Mouse (Mus musculus) inflammation-experienced regulatory T-cells, adult 6 months (primary cell): Measurements from ENCODE around the gene Siae. TPM values are rescaled to one million over a fixed set of nuclear protein-coding genes. Genes with fewer than 3 reads are reported as not detected.

Experiments
- ATAC-seq: one replicate; pipeline ENCODE4 v1.8.0; 2017
- polyA plus RNA-seq, 3 experiments: library from polyadenylated mRNA; unstranded; fragments of 100-300 nt; shearing (Covaris generic); gene quantifications; one replicate each; pipeline ENCODE4 v1.2.1; 2017

The Siae gene
- polyA plus RNA-seq, 3 experiments from 2014 or later: 11.7 to 19.8 (median 13.9) TPM

DNA sequence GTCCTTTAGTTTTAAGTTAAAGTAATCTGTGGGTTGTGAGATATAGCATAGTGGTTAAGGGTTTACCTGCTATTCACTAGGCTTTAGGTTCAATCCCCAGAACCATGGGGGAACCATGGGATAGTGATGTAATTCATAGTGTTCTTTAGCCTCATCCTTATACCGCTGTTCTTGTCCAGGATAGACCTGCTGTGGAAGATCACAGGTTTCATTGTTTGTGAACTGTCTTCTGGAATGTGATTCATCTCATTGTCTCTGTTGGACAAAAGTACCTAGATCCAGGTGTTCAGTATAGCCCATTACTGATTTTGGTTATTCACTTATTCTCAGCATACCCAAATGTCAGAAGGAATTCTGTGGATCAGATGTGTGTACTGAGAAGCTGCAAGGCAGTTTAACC is 71.8 kb downstream of the Siae start:
- no peak for ATAC-seq

GRCm38 (mm10) chr9:37628581-37628980 is 73.1 kb downstream of the Siae start:
- no peak for ATAC-seq

- ATAC-seq: no peak
Observed at GRCm38 (mm10) chr9:37629941-37630340, 74.4 kb downstream of the Siae start.

- ATAC-seq: no peak
Observed at GRCm38 (mm10) chr9:37632305-37632704, 76.8 kb downstream of the Siae start.

- ATAC-seq: no peak
Observed at GRCm38 (mm10) chr9:37634269-37634668, 78.8 kb downstream of the Siae start.

- peak; percentile 64 for ATAC-seq
Observed at GRCm38 (mm10) chr9:37636335-37636734, 80.8 kb downstream of the Siae start.

DNA sequence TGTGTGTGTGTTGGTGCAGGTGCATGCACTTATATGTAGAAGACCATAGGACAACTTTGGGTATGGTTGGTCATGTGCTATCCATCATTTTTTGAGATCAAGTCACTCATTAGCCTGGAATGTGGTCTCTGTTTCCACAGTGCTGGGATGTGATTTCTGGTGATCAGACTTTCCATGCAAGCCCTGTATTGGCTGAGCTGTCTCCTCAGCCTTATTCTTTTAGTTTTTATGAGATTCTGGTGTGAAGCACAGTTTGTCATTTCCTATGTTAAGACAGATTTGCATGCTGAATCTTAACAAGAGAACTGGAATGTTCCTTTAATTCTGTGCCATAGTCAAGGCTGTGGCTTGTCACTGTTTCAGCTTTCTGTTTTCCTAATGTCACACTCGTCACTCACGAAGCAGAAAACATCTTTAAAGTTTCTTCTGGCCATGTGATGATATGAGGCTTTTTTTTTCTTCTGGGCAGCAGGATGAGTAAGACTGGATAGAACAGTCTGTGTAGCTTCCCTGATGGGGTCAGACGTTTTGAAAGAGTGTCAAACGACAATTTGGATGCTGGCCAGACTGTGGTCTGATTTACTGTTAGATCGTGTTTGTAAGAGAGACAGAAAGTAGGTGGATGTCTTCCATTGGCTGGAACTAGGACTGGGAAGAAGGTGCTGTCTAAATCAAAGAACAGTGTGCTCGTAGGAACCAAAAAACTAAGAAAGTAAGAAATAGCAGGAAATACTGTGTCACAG is 81.5 kb downstream of the Siae start:
- ATAC-seq: no peak

DNA sequence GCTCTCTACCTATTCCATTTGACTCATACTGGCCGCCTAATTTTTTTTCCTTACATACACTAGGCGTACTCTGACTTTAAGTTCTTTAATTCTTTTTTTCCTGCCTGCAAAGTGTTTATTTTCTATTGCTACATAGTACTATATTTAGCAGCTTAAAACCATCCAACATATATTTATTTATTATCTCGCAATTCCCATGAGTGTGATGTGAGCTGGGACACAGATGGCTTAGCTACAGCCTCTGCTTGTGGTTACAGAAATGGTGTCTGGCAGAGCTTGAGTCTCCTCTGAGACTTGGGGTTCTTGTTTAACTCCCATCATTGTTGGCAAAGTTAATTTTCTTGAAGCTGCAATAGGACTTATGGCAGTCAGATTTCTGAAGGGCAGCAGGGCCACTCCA is 83.2 kb downstream of the Siae start:
- no peak for ATAC-seq

GRCm38 (mm10) chr9:37646246-37646645 is 90.7 kb downstream of the Siae start:
- ATAC-seq: no peak

GRCm38 (mm10) chr9:37650639-37651038 is 95.1 kb downstream of the Siae start:
- no peak for ATAC-seq

- ATAC-seq: no peak
Observed at GRCm38 (mm10) chr9:37653836-37654235, 98.3 kb downstream of the Siae start.

DNA sequence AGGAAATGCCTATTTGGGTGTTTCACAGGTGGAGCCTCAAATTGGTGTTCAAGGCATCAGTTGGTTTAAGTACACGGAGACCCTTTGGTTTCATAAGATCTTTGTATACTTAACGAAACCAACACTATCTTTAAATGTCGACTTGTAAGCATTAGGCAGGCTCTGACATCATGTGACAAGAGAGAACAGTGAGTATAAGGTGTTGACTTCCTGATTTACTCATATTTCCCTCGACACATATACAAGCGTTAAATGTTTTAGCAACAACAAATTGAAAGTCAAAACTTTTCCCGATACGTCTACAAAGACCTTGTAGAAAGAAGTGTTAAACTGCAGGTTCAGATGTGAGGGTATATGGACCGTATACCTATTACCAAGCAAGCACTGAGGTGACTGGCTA is 100.5 kb downstream of the Siae start:
- ATAC-seq: peak; percentile 55

GRCm38 (mm10) chr9:37656439-37656881 is 101.0 kb downstream of the Siae start:
- ATAC-seq: peak; percentile 79

- peak; percentile 49 for ATAC-seq
Observed at GRCm38 (mm10) chr9:37656931-37657481, 101.5 kb downstream of the Siae start, which contains the start of gene Tbrg1. TSS of gene Tbrg1 (minus strand) at chr9:37657312.

DNA sequence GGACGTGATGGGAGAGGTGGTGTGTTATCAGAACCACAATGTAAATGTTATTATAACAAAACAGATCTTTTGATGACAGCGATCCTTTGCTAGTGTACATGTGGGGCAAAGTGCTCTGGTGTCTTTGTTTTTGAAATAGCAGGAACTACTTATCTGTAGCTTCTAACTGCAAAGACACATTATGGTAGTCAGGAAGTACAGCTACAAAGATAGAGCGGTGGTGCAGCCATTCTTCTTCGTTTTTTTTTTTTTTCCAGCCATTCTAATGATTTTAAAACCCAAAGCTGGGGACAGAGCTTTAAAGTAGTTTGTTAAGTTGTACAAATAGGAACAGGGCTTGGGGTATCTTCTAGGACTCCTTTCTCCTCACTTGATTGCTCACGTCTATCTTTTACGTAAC is 103.9 kb downstream of the Siae start:
- no peak for ATAC-seq

GRCm38 (mm10) chr9:37663210-37663609 is 107.7 kb downstream of the Siae start:
- ATAC-seq: no peak

DNA sequence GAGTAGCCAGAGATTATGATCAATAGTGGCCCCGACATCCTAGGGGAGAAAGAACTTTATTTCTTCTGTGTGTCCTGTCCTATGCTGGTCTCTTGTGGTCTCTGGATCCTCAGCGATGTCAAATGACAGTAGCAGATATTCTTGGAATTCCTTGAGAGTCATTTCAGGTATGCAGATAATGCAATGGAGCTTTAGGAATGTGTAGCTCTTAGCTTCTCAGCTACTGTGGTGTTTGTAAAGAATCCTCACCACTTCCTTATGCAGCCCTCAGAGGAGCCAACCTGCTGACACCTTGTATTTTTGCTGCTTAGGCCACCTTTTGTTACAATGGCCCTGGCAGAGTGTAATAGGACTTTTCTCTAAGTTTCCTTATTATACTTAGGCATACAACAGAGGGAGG is 109.1 kb downstream of the Siae start:
- ATAC-seq: no peak

- no peak for ATAC-seq
Observed at GRCm38 (mm10) chr9:37666045-37666444, 110.5 kb downstream of the Siae start.

GRCm38 (mm10) chr9:37669115-37669514 is 113.6 kb downstream of the Siae start, which contains the start of gene Panx3:
TSS of gene Panx3 (minus strand) at chr9:37669235.
- no peak for ATAC-seq

DNA sequence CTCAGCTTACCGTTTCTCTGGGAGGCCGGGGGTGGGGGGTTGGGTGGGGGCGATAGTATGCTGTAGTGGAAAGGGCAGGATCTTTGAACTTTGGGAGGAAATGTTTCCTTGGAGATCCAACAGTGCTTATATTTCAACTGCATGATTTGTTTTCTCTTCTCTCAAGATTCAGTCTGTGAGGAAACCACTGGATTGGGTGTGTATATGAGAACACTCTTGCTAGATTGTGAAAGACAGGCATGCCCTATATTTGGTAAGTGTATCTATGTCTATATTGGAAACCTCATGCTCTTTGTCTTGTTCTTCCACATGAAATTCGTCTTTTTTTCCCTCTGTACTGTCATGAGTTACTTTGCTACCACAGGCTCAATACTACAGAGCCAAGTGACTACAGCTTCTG is 114.2 kb downstream of the Siae start:
- no peak for ATAC-seq

- ATAC-seq: no peak
Observed at GRCm38 (mm10) chr9:37670261-37670660, 114.8 kb downstream of the Siae start.

GRCm38 (mm10) chr9:37675287-37675686 is 119.8 kb downstream of the Siae start:
- ATAC-seq: no peak

DNA sequence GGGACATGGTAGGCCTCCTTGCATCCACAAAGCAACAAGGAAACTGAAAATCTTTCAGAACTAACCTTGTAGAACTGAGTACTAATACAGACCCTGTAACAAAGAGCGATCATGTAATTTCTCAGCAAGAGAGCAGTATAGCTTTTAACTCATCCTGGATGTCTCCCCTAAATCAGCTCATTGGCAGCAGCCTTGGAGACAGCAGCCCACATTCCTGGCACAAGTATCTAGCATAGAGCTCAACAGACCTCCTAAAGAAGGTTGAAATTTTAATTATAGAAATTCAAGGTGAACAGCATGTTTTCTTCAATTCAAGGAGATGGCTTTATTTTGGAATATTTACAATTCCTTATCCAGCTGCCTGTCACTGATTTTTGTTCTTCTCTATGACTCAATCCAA is 125.6 kb downstream of the Siae start:
- ATAC-seq: no peak

GRCm38 (mm10) chr9:37687288-37687940 is 131.9 kb downstream of the Siae start:
- no peak for ATAC-seq
